11 mouse cellular contexts compared by ENCODE assay signal in the genomic region with DNA sequence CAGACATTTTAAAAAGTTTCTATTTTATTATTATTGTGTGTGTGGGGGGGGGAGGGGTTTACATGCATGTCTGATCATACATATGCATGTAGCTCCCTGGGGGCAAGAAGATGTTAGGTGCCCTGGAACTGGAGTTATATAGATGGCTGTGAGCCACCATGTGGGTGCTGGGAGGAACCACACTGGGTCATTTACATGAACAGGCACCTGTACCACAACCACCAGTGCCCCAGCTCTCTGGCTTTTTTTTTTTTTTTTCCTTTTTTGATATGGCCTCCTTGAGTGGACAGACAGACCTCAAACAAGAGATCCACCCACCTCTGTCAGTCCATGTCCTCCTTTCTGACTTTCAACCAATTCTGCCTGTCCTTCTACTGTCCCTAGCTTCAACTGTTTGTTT. TPM values are rescaled to one million over a fixed set of nuclear protein-coding genes. Genes with fewer than 3 reads are reported as not detected.
DNase-seq lines count a peak whose midpoint lies in the region; ATAC-seq and TF ChIP-seq lines count a peak whose summit lies in the region.
"Had no signal": no experiment of that assay in that cellular context is flagged by ENCODE, and none has a peak within 500 bp of the region (broad histone marks: within the 10 kb centered on the region; RNA-seq: fewer than 3 reads in every experiment).

No protein-coding gene starts in this region.

- peaks cover 28% of the 10 kb centered on the region for H3K4me1 ChIP-seq in liver, adult 2 months (ENCODE audit: control insufficient read depth, insufficient read depth, low read length)
- peaks cover 7% of the 10 kb centered on the region for H3K4me1 ChIP-seq in embryonic facial prominence, embryonic 12.5 days
- H3K4me1 ChIP-seq in intestine, embryonic 14.5 days (replicated peaks; ENCODE audit: control insufficient read depth, insufficient read depth, low read length): peaks cover 9% of the 10 kb centered on the region
- peaks cover 19% of the 10 kb centered on the region for H3K4me1 ChIP-seq in neural tube, embryonic 13.5 days (replicated peaks)

- no peak overlapping the region for H3K4me3 ChIP-seq in liver, adult 2 months (ENCODE audit: insufficient read depth, low read depth, low read length)
- H3K4me3 ChIP-seq in embryonic facial prominence, embryonic 12.5 days: 0 out of 2 replicates have a peak overlapping the region, but pooled peaks have one; percentile 83
- H3K4me3 ChIP-seq in intestine, embryonic 14.5 days (ENCODE audit: low read depth, low read length): peak overlapping the region; percentile 95; the same call in 1 of the 2 replicates
- peak overlapping the region; percentile 87 for H3K4me3 ChIP-seq in neural tube, embryonic 13.5 days

- peak overlapping the region; percentile 41; the same call in 1 of the 2 replicates for H3K9ac ChIP-seq in liver, adult 2 months (ENCODE audit: low read depth, low read length)
- no peak overlapping the region for H3K9ac ChIP-seq in embryonic facial prominence, embryonic 12.5 days
- no peak overlapping the region for H3K9ac ChIP-seq in intestine, embryonic 14.5 days (ENCODE audit: low read length)
- H3K9ac ChIP-seq in neural tube, embryonic 13.5 days: no peak overlapping the region

- peaks cover 4% of the 10 kb centered on the region; the same call in 1 of the 2 replicates for H3K79me2 ChIP-seq in liver, adult 2 months (ENCODE audit: control insufficient read depth, insufficient read depth, low read length)

- DNase-seq in liver, adult 2 months (ENCODE audit: extremely low read depth, low read depth, low spot score): no peak
- DNase-seq in liver: no peak
- no peak for DNase-seq in intestine, embryonic 14.5 days (ENCODE audit: low spot score)
- no peak for DNase-seq in layer of hippocampus, adult 11-12 months (ENCODE audit: low spot score)
- DNase-seq in urinary bladder, postnatal 25 days (ENCODE audit: low spot score): no peak
- DNase-seq in lung, postnatal 4 days: no peak
- DNase-seq: adrenal gland, postnatal 14 days had no signal

- H3K27ac ChIP-seq in liver, adult 2 months (replicated peaks; ENCODE audit: insufficient read depth, low read depth, low read length): peak overlapping the region; percentile 99
- H3K27ac ChIP-seq in embryonic facial prominence, embryonic 12.5 days: no peak overlapping the region
- no peak overlapping the region for H3K27ac ChIP-seq in intestine, embryonic 14.5 days (ENCODE audit: low read depth)
- H3K27ac ChIP-seq in neural tube, embryonic 13.5 days (replicated peaks): no peak overlapping the region

- H3K9me3 ChIP-seq in embryonic facial prominence, embryonic 12.5 days: no peaks in the 10 kb centered on the region
- no peaks in the 10 kb centered on the region for H3K9me3 ChIP-seq in intestine, embryonic 14.5 days (ENCODE audit: control insufficient read depth, low read length)
- no peaks in the 10 kb centered on the region for H3K9me3 ChIP-seq in neural tube, embryonic 13.5 days

- H3K4me2 ChIP-seq in embryonic facial prominence, embryonic 12.5 days (replicated peaks): peak overlapping the region; percentile 83
- no peak overlapping the region for H3K4me2 ChIP-seq in intestine, embryonic 14.5 days (ENCODE audit: low read length)
- peak overlapping the region; percentile 92 for H3K4me2 ChIP-seq in neural tube, embryonic 13.5 days

- no peak for TF ChIP-seq CTCF in liver, adult 2 months (IDR thresholded peaks at IDR 0.05; ENCODE audit: low read depth, low read length)

- H3K27me3 ChIP-seq in liver, adult 2 months (ENCODE audit: control insufficient read depth, insufficient read depth, low read length): no peaks in the 10 kb centered on the region
- no peaks in the 10 kb centered on the region for H3K27me3 ChIP-seq in embryonic facial prominence, embryonic 12.5 days
- H3K27me3 ChIP-seq in intestine, embryonic 14.5 days (replicated peaks; ENCODE audit: control insufficient read depth, insufficient read depth, low read length): no peaks in the 10 kb centered on the region
- H3K27me3 ChIP-seq in neural tube, embryonic 13.5 days: no peaks in the 10 kb centered on the region

- no peak for TF ChIP-seq POLR2A in liver, adult 2 months (IDR thresholded peaks at IDR 0.05; ENCODE audit: extremely low read depth, insufficient read depth, low read length)

- no peak for ATAC-seq in embryonic facial prominence, embryonic 12.5 days (ENCODE audit: insufficient number of reproducible peaks, insufficient read depth, low FRiP score, low TSS enrichment)
- no peak for ATAC-seq in intestine, embryonic 14.5 days (replicated peaks; ENCODE audit: low FRiP score, low TSS enrichment, low read depth)
- ATAC-seq in neural tube, embryonic 13.5 days (ENCODE audit: low read depth): no peak

- H3K36me3 ChIP-seq in liver, adult 2 months (ENCODE audit: control insufficient read depth, insufficient read depth, low read length): peaks cover 6% of the 10 kb centered on the region; the same call in 1 of the 2 replicates
- peaks cover 8% of the 10 kb centered on the region for H3K36me3 ChIP-seq in embryonic facial prominence, embryonic 12.5 days
- peaks cover 19% of the 10 kb centered on the region for H3K36me3 ChIP-seq in intestine, embryonic 14.5 days (ENCODE audit: control insufficient read depth, insufficient read depth, low read length)
- H3K36me3 ChIP-seq in neural tube, embryonic 13.5 days: peaks cover 17% of the 10 kb centered on the region

RNA-seq across cellular contexts. Expression of gene Uqcrq, which starts 1.4 kb away (rescaled TPM):
- 256 TPM in 2 replicates for total RNA-seq in liver, adult 2 months (2014; rRNA removed)
- polyA plus RNA-seq in liver, adult 2 months (2012; rRNA removed): 1,230 and 1,408 TPM in 2 replicates
- polyA plus RNA-seq in embryonic facial prominence, embryonic 12.5 days (2016; fragmentation: Nextera tagmentation; extraction: Ambion mirVana): 476 and 519 TPM in 2 replicates
- polyA plus RNA-seq in intestine, embryonic 14.5 days (2014; fragmentation: Nextera tagmentation; extraction: Ambion mirVana): 645 and 717 TPM in 2 replicates
- polyA plus RNA-seq in neural tube, embryonic 13.5 days (2015; fragmentation: Nextera tagmentation; extraction: Ambion mirVana): 722 and 723 TPM in 2 replicates

RNA-seq across cellular contexts. Expression of gene Gdf9, which starts 1.6 kb away (rescaled TPM):
- 0.09 and 0.34 TPM in 2 replicates for total RNA-seq in liver, adult 2 months (2014; rRNA removed)
- polyA plus RNA-seq in liver, adult 2 months (2012; rRNA removed): 0.21 and 0.47 TPM in 2 replicates
- polyA plus RNA-seq in embryonic facial prominence, embryonic 12.5 days (2016; fragmentation: Nextera tagmentation; extraction: Ambion mirVana): 1.5 and 1.8 TPM in 2 replicates
- 1.5 and 1.7 TPM in 2 replicates for polyA plus RNA-seq in intestine, embryonic 14.5 days (2014; fragmentation: Nextera tagmentation; extraction: Ambion mirVana)
- 3.4 and 3.6 TPM in 2 replicates for polyA plus RNA-seq in neural tube, embryonic 13.5 days (2015; fragmentation: Nextera tagmentation; extraction: Ambion mirVana)

RNA-seq across cellular contexts. Expression of gene Leap2, which starts 6.2 kb away (rescaled TPM):
- total RNA-seq in liver, adult 2 months (2014; rRNA removed): 133 and 140 TPM in 2 replicates
- polyA plus RNA-seq in liver, adult 2 months (2012; rRNA removed): 114 and 168 TPM in 2 replicates
- 0.56 TPM in 1 of 2 replicates, not detected in the other for polyA plus RNA-seq in embryonic facial prominence, embryonic 12.5 days (2016; fragmentation: Nextera tagmentation; extraction: Ambion mirVana)
- polyA plus RNA-seq in intestine, embryonic 14.5 days (2014; fragmentation: Nextera tagmentation; extraction: Ambion mirVana): not detected in 2 replicates
- not detected in 2 replicates for polyA plus RNA-seq in neural tube, embryonic 13.5 days (2015; fragmentation: Nextera tagmentation; extraction: Ambion mirVana)
- polyA plus RNA-seq: frontal cortex, adult 2 months; limb, embryonic 11.5 days had no signal

RNA-seq across cellular contexts. Expression of gene Gm10447, which starts 27.7 kb away (rescaled TPM):
- total RNA-seq in liver, adult 2 months (2014; rRNA removed): 0.46 and 0.60 TPM in 2 replicates
- 1.3 and 2.5 TPM in 2 replicates for polyA plus RNA-seq in liver, adult 2 months (2012; rRNA removed)
- 0.22 and 0.27 TPM in 2 replicates for polyA plus RNA-seq in embryonic facial prominence, embryonic 12.5 days (2016; fragmentation: Nextera tagmentation; extraction: Ambion mirVana)
- not detected in 2 replicates for polyA plus RNA-seq in intestine, embryonic 14.5 days (2014; fragmentation: Nextera tagmentation; extraction: Ambion mirVana)
- not detected in 2 replicates for polyA plus RNA-seq in neural tube, embryonic 13.5 days (2015; fragmentation: Nextera tagmentation; extraction: Ambion mirVana)
- total RNA-seq: adrenal gland, postnatal 14 days had no signal

RNA-seq across cellular contexts. Expression of gene Shroom1, which starts 27.8 kb away (rescaled TPM):
- 12.8 and 15.4 TPM in 2 replicates for total RNA-seq in liver, adult 2 months (2014; rRNA removed)
- 36.6 and 43.4 TPM in 2 replicates for polyA plus RNA-seq in liver, adult 2 months (2012; rRNA removed)
- 5.9 and 6.5 TPM in 2 replicates for polyA plus RNA-seq in embryonic facial prominence, embryonic 12.5 days (2016; fragmentation: Nextera tagmentation; extraction: Ambion mirVana)
- 0.97 and 1.4 TPM in 2 replicates for polyA plus RNA-seq in intestine, embryonic 14.5 days (2014; fragmentation: Nextera tagmentation; extraction: Ambion mirVana)
- 1.9 and 3.5 TPM in 2 replicates for polyA plus RNA-seq in neural tube, embryonic 13.5 days (2015; fragmentation: Nextera tagmentation; extraction: Ambion mirVana)

Comparison
In these comparisons a context has a peak if more than half of its experiments do, and no peak if none do; other contexts are left out.
1. RNA of gene Leap2, which starts 6.2 kb away (polyA plus RNA-seq): 114 to 168 TPM in liver, adult 2 months; 0.56 TPM in embryonic facial prominence, embryonic 12.5 days, not detected in neural tube, embryonic 13.5 days and not detected in intestine, embryonic 14.5 days; every median in the first group is over 10 times any median in the second.